Mouse (Mus musculus) embryonic facial prominence, embryonic 14.5 days (tissue): ENCODE data around the gene Insm2. TPM values are rescaled to one million over a fixed set of nuclear protein-coding genes. Genes with fewer than 3 reads are reported as not detected.
"Not testable (repeated sequence)": the region's sequence is repeated elsewhere in the genome, so short reads cannot be mapped to it uniquely, and the experiment has no call there.

ENCODE experiments used
- ATAC-seq: fragments of 200-750 bp; cut with Nextera tagmentation; 2 replicates; pipeline ENCODE4 v1.8.0; 2017; ENCODE audit warnings: low read depth, moderate number of reproducible peaks, moderate TSS enrichment
- DNase-seq: peaks from one replicate; pipeline ENCODE4 v3.0.0-alpha.2; 2015; ENCODE audit warnings: low spot score
- H3K27ac ChIP-seq: fragments of 300-500 bp; sonication (generic); replicated peaks from 2 replicates; pipeline ENCODE4 v1.5.1; 2014; ENCODE audit warnings: low read depth, mild to moderate bottlenecking, low read length, moderate library complexity
- H3K27me3 ChIP-seq: fragments of 300-500 bp; sonication (generic); replicated peaks from 2 replicates; pipeline ENCODE4 v1.6.1; 2014; ENCODE audit warnings: low read length; ENCODE audit not compliant: control insufficient read depth, insufficient read depth
- H3K36me3 ChIP-seq: fragments of 300-500 bp; sonication (generic); 2 replicates; pipeline ENCODE4 v1.6.1; 2014; ENCODE audit warnings: low read length, mixed read lengths; ENCODE audit not compliant: control insufficient read depth, insufficient read depth
- H3K4me1 ChIP-seq: fragments of 300-500 bp; sonication (generic); 2 replicates; pipeline ENCODE4 v1.6.1; 2014; ENCODE audit warnings: antibody characterized with exemption, low read length; ENCODE audit not compliant: control insufficient read depth, insufficient read depth
- H3K4me2 ChIP-seq: fragments of 300-500 bp; sonication (generic); 2 replicates; pipeline ENCODE4 v1.6.1; 2014; ENCODE audit warnings: low read depth, mild to moderate bottlenecking, low read length, moderate library complexity, mixed read lengths
- H3K4me3 ChIP-seq: fragments of 300-500 bp; sonication (generic); 2 replicates; pipeline ENCODE4 v1.5.1; 2014; ENCODE audit warnings: low read depth, mild to moderate bottlenecking, low read length
- H3K9ac ChIP-seq: fragments of 300-500 bp; sonication (generic); 2 replicates; pipeline ENCODE4 v1.6.1; 2014; ENCODE audit warnings: low read depth, mild to moderate bottlenecking, low read length, moderate library complexity, mixed read lengths
- H3K9me3 ChIP-seq: fragments of 300-500 bp; sonication (generic); 2 replicates; pipeline ENCODE4 v1.6.1; 2016; ENCODE audit warnings: low read length; ENCODE audit not compliant: control insufficient read depth
- WGBS: fragments of 180-500 bp; shearing (Covaris S2); extraction: QIAGEN DNeasy Blood & Tissue Kit; methylation state at CpG from one replicate; pipeline ENCODE4 v1.1.7; 2014; 5-methylcytosine and 5-hydroxymethylcytosine counted together
- polyA plus RNA-seq: library from polyadenylated mRNA; unstranded; fragments of >200 nt; fragmentation: Nextera tagmentation; extraction: Ambion mirVana; gene quantifications from 2 replicates; pipeline ENCODE4 v1.2.1, GENCODE M21; 2014

The Insm2 gene
- polyA plus RNA-seq, 1 experiment from 2014 or later = 0.99 TPM

DNA sequence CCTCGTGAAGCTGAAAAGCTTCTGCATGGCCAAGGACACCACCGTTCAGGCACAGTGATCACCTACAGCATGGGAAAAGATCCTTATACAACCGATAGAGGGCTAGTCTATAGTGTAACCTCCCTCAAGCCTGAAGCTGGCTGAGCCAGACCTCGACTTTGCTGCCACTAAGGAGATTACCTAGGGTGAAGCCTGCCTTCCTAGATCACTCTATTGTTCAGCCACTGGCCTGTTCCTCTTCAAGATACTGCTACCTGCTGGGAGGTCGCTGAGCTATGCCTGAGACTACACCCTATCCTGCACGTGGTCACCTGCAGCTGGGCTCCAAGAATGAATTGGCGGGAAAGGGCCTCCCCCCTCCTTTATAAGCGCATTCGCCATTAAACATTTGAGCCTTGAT lies 12.3 kb upstream of the Insm2 start:
- not testable (repeated sequence) for H3K36me3 ChIP-seq, H3K4me1 ChIP-seq, H3K4me3 ChIP-seq, DNase-seq, H3K27me3 ChIP-seq, H3K9me3 ChIP-seq, H3K9ac ChIP-seq, H3K27ac ChIP-seq, ATAC-seq, H3K4me2 ChIP-seq
- 55% methylated on average over 9 of the region's 9 CpGs for WGBS

- DNase-seq (no peak), ATAC-seq (no peak)
- H3K9ac ChIP-seq = no peak overlapping the region
- peak overlapping the region; percentile 76 for H3K4me2 ChIP-seq
- H3K36me3 ChIP-seq = peaks cover 7% of the 10 kb centered on the region; the same call in 1 of the 2 replicates
- peaks cover 15% of the 10 kb centered on the region for H3K4me1 ChIP-seq
- H3K9me3 ChIP-seq = no peaks in the 10 kb centered on the region
- H3K27ac ChIP-seq = no peak overlapping the region
- peak overlapping the region; percentile 46 for H3K4me3 ChIP-seq
- H3K27me3 ChIP-seq = peaks cover 56% of the 10 kb centered on the region
- 6% methylated on average over 7 of the region's 7 CpGs for WGBS
These were observed 715 bp upstream of the Insm2 start for GRCm38 (mm10) chr12:55598537-55598886.

GRCm38 (mm10) chr12:55599639-55600502 lies 644 bp downstream of the Insm2 start:
- H3K4me2 ChIP-seq = peak overlapping the region; percentile 76
- H3K36me3 ChIP-seq = peaks cover 11% of the 10 kb centered on the region; the same call in 1 of the 2 replicates
- H3K4me1 ChIP-seq = peaks cover 15% of the 10 kb centered on the region
- H3K27me3 ChIP-seq = peaks cover 56% of the 10 kb centered on the region
- ATAC-seq (peak; percentile 82), DNase-seq (peak; percentile 62)
- no peak overlapping the region for H3K9ac ChIP-seq
- H3K9me3 ChIP-seq = no peaks in the 10 kb centered on the region
- H3K27ac ChIP-seq = no peak overlapping the region
- H3K4me3 ChIP-seq = peak overlapping the region; percentile 46
- under 1% methylated on average over 43 of the region's 109 CpGs for WGBS

GRCm38 (mm10) chr12:55600503-55600994 lies 1.3 kb downstream of the Insm2 start:
- DNase-seq (no peak), ATAC-seq (peak; percentile 5; the same call in 1 of the 2 replicates)
- Histone ChIP-seq H3K27me3 (peaks cover 56% of the 10 kb centered on the region), H3K27ac (no peak overlapping the region), H3K9ac (no peak overlapping the region), H3K36me3 (peaks cover 11% of the 10 kb centered on the region; the same call in 1 of the 2 replicates), H3K9me3 (no peaks in the 10 kb centered on the region), H3K4me3 (peak overlapping the region; percentile 46), H3K4me1 (peaks cover 15% of the 10 kb centered on the region), H3K4me2 (peak overlapping the region; percentile 76)
- 2% methylated on average over 32 of the region's 42 CpGs for WGBS

DNA sequence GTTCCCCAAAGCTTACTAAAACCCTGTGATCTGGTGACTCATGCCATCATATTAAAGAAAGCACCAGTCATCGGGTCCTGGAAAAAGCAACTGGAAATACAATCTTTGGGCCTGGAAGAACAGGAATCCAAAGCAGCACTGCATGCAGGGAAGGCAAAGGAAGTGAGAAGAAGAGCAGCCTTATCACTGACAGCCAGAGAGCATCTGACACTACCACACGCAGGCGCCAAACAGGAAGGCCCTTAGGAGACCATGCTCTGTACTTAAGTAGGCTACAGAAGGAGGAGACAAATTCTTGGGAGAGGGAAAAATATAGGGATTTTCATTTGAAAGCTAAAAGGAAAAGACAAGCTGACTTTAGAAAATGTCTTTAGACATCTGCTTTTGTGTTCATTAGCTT lies 5.2 kb downstream of the Insm2 start:
- H3K4me3 ChIP-seq = no peak overlapping the region
- peaks cover 30% of the 10 kb centered on the region for H3K27me3 ChIP-seq
- H3K9ac ChIP-seq = no peak overlapping the region
- H3K4me2 ChIP-seq = no peak overlapping the region
- no peaks in the 10 kb centered on the region for H3K9me3 ChIP-seq
- H3K36me3 ChIP-seq = peaks cover 11% of the 10 kb centered on the region; the same call in 1 of the 2 replicates
- no peak for DNase-seq
- H3K4me1 ChIP-seq = peaks cover 11% of the 10 kb centered on the region
- 74% methylated on average over 3 of the region's 3 CpGs for WGBS
- H3K27ac ChIP-seq = no peak overlapping the region
- ATAC-seq = no peak

- Histone ChIP-seq H3K9ac (no peak overlapping the region), H3K4me2 (no peak overlapping the region), H3K9me3 (no peaks in the 10 kb centered on the region), H3K27ac (no peak overlapping the region), H3K4me1 (no peaks in the 10 kb centered on the region), H3K4me3 (no peak overlapping the region), H3K27me3 (no peaks in the 10 kb centered on the region), H3K36me3 (peaks cover 11% of the 10 kb centered on the region; the same call in 1 of the 2 replicates)
- WGBS = 42% methylated on average over 4 of the region's 4 CpGs
- ATAC-seq (no peak), DNase-seq (no peak)
These were observed 8.7 kb downstream of the Insm2 start for GRCm38 (mm10) chr12:55607902-55608301.

DNA sequence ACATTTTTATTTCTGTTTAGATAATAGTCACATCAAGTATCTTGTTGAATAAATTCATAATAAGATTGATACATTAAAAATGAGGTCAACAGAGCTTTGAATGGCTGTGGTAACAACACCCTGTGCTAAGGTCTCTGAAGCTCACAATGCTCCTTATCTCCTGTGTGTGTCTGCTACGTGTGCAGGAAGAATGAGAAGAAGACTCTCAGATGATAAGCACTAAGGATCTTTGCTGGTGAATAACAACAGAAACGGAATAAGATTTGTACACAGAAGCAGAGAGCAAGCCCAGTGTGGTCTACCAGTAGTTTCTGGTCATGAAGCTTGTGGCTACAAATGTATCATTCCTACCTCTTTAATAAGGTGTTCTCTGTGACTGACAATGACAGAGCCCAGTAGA lies 11.6 kb downstream of the Insm2 start:
- H3K4me2 ChIP-seq = no peak overlapping the region
- no peak overlapping the region for H3K9ac ChIP-seq
- no peaks in the 10 kb centered on the region for H3K36me3 ChIP-seq
- WGBS = 77% methylated on average over 2 of the region's 2 CpGs
- no peaks in the 10 kb centered on the region for H3K9me3 ChIP-seq
- no peak for ATAC-seq
- H3K4me3 ChIP-seq = no peak overlapping the region
- no peaks in the 10 kb centered on the region for H3K27me3 ChIP-seq
- no peak for DNase-seq
- H3K4me1 ChIP-seq = no peaks in the 10 kb centered on the region
- no peak overlapping the region for H3K27ac ChIP-seq

DNA sequence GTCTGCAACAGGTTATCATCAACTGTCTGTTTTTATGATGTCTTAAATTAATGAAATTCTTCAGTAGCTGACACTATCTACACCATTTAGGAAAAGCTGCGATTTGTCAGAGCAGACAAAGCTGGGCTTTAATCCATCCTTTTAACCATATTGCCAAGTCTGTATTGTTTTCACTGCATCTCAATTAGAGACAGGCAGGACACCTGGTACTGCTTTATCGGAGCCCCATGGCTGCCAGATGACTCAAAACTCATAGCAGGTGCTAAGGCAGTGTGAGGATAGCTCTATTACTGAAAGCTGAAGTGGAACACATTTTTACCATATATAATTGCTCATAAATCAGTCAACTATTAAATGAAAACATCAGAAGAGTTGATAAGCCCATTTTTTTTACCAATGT lies 21.1 kb downstream of the Insm2 start:
- Histone ChIP-seq H3K27ac (no peak overlapping the region), H3K36me3 (no peaks in the 10 kb centered on the region), H3K9me3 (no peaks in the 10 kb centered on the region), H3K9ac (no peak overlapping the region), H3K4me3 (no peak overlapping the region), H3K4me1 (no peaks in the 10 kb centered on the region), H3K27me3 (no peaks in the 10 kb centered on the region), H3K4me2 (no peak overlapping the region)
- WGBS = 46% methylated on average over 2 of the region's 2 CpGs
- DNase-seq (peak; percentile 14), ATAC-seq (no peak)
